Mouse (Mus musculus) heart, adult 2 months (tissue): ENCODE results near the gene Msantd1. TPM values are rescaled to one million over a fixed set of nuclear protein-coding genes. Genes with fewer than 3 reads are reported as not detected.
A peak's percentile ranks its signal among the peaks of the same experiment; 100 is the strongest.

Experiments used
- DNase-seq, 2 experiments: peaks; one replicate each; pipeline ENCODE4 v3.0.0; 2021
- H3K27ac ChIP-seq: fragments of 200-600 bp; 2 replicates; pipeline ENCODE4 v1.8.1; 2022
- H3K27me3 ChIP-seq: fragments of 200-500 bp; 2 replicates; pipeline ENCODE4 v1.6.1; 2012; ENCODE audit warnings: mild to moderate bottlenecking, low read length, inconsistent platforms, mixed read lengths; ENCODE audit not compliant: control insufficient read depth, insufficient read depth
- H3K36me3 ChIP-seq: fragments of 200-500 bp; 2 replicates; pipeline ENCODE4 v1.6.1; 2012; ENCODE audit warnings: low read length, inconsistent platforms; ENCODE audit not compliant: control insufficient read depth, insufficient read depth
- H3K4me1 ChIP-seq: fragments of 200-500 bp; 2 replicates; pipeline ENCODE4 v1.6.1; 2011; ENCODE audit warnings: low read length; ENCODE audit not compliant: control insufficient read depth, insufficient read depth
- H3K4me3 ChIP-seq: fragments of 200-600 bp; 2 replicates; pipeline ENCODE4 v1.8.1; 2022
- H3K79me2 ChIP-seq: fragments of 200-500 bp; replicated peaks from 2 replicates; pipeline ENCODE4 v1.6.1; 2012; ENCODE audit warnings: mild to moderate bottlenecking, inconsistent platforms, low read length, moderate library complexity, mixed read lengths; ENCODE audit not compliant: control insufficient read depth, insufficient read depth
- H3K9ac ChIP-seq: fragments of 200-500 bp; 2 replicates; pipeline ENCODE4 v1.6.1; 2012; ENCODE audit warnings: low read depth, mild to moderate bottlenecking, control low read depth, inconsistent platforms, low read length, mixed read lengths
- CTCF ChIP-seq: fragments of 200-600 bp; IDR thresholded peaks from 2 replicates; pipeline ENCODE4 v1.8.1; 2022; ENCODE audit warnings: antibody characterized with exemption, mild to moderate bottlenecking, moderate library complexity
- EP300 ChIP-seq: fragments of 200-500 bp; IDR thresholded peaks from 2 replicates; pipeline ENCODE4 v1.6.1; 2011; ENCODE audit warnings: low read depth, low read length, control low read depth; ENCODE audit not compliant: insufficient read depth
- POLR2A ChIP-seq: fragments of 200-500 bp; IDR thresholded peaks from 2 replicates; pipeline ENCODE4 v1.6.1; 2011; ENCODE audit warnings: mild to moderate bottlenecking, low read depth, low read length, control low read depth; ENCODE audit not compliant: insufficient read depth
- WGBS: fragments of 180-500 bp; shearing (Covaris S2); methylation state at CpG from one replicate; pipeline ENCODE4 v1.1.7; 2018; 5-methylcytosine and 5-hydroxymethylcytosine counted together
- intact Hi-C: fragments of 180-260 bp; cut with DNase I; formaldehyde crosslinking; loops from one replicate; pipeline ENCODE4 v1.15.1; 2025
- polyA plus RNA-seq: library from polyadenylated mRNA; depleted of rRNA; stranded (reverse); fragments of >200 nt; gene quantifications from 2 replicates; pipeline ENCODE4 v1.2.3, GENCODE M21; 2012
- total RNA-seq, 2 experiments: library from RNA; stranded (reverse); gene quantifications; 2 replicates each; pipeline ENCODE4 v1.2.3; 2021

The Msantd1 gene
- total and polyA plus RNA-seq, 3 experiments: 0.66 to 0.96 TPM; not detected in 1

DNA sequence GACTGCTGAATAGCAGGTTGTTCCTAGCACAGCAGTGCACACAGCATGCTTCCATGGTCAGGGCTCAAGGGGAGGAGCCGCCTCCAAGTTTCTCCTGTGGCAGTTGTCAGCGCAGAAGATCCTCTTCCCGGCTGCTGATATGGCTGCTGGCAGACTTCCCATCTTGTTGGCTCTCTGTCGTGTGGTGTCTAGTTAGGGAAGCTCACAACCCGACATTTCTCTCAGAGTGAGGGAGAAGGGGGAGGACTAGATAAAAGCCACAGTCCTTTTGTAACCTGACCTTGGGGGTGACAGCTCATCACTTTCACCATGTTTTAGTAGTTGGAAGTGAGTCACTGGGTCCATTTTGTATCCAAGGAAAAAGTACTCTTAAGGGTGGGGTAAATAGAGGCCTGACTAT lies 47.8 kb downstream of the Msantd1 start:
- intact Hi-C loops: loop anchor here (2.0 kb wide), 1 partner anchor 39 kb away; no protein-coding TSS in a partner anchor
- Histone ChIP-seq H3K36me3 (no peaks in the 10 kb centered on the region), H3K4me3 (no peak overlapping the region), H3K4me1 (peaks cover 33% of the 10 kb centered on the region), H3K9ac (no peak overlapping the region), H3K79me2 (no peaks in the 10 kb centered on the region), H3K27ac (peak overlapping the region; percentile 52; the same call in 1 of the 2 replicates), H3K27me3 (no peaks in the 10 kb centered on the region)
- no peak for TF ChIP-seq POLR2A
- TF ChIP-seq EP300: no peak
- no peak for TF ChIP-seq CTCF
- WGBS: 17% methylated on average over 5 of the region's 5 CpGs
- DNase-seq: no peak

DNA sequence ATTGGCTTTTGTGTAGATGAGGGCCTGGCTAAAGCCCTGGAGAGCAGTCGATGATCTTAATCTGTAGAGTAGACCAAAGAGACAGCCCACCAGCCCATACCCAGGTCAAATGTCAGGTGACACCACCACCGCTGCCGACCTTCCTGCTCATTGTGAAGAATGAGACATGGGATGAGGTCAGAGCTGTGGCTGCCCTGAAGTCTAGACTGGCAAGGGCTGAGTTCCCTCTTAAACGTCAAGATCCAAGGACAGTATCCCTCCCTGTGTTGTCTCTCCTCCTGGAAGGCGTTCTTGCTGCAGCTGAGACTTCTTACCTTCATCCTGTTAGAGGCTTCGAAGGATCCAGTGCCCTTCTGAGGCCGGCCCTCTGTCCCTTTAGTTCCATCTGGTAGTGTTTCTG lies 48.3 kb downstream of the Msantd1 start:
- Histone ChIP-seq H3K4me1 (peaks cover 28% of the 10 kb centered on the region), H3K9ac (no peak overlapping the region), H3K27me3 (no peaks in the 10 kb centered on the region), H3K27ac (peak overlapping the region; percentile 20; the same call in 1 of the 2 replicates), H3K36me3 (no peaks in the 10 kb centered on the region), H3K4me3 (no peak overlapping the region), H3K79me2 (no peaks in the 10 kb centered on the region)
- DNase-seq: no peak
- 75% methylated on average over 7 of the region's 7 CpGs for WGBS
- intact Hi-C loops: no loop called here
- TF ChIP-seq POLR2A: no peak
- TF ChIP-seq CTCF: no peak
- no peak for TF ChIP-seq EP300

GRCm38 (mm10) chr5:34957015-34957414 lies 49.2 kb downstream of the Msantd1 start:
- H3K4me1 ChIP-seq: peaks cover 25% of the 10 kb centered on the region
- no peaks in the 10 kb centered on the region for H3K36me3 ChIP-seq
- no peaks in the 10 kb centered on the region for H3K27me3 ChIP-seq
- TF ChIP-seq CTCF (no peak), EP300 (no peak), POLR2A (no peak)
- no peak overlapping the region; the same call in 1 of the 2 replicates for H3K27ac ChIP-seq
- no peak overlapping the region for H3K9ac ChIP-seq
- H3K4me3 ChIP-seq: no peak overlapping the region
- no peak for DNase-seq
- 36% methylated on average over 2 of the region's 2 CpGs for WGBS
- H3K79me2 ChIP-seq: no peaks in the 10 kb centered on the region
- intact Hi-C loops: no loop called here

DNA sequence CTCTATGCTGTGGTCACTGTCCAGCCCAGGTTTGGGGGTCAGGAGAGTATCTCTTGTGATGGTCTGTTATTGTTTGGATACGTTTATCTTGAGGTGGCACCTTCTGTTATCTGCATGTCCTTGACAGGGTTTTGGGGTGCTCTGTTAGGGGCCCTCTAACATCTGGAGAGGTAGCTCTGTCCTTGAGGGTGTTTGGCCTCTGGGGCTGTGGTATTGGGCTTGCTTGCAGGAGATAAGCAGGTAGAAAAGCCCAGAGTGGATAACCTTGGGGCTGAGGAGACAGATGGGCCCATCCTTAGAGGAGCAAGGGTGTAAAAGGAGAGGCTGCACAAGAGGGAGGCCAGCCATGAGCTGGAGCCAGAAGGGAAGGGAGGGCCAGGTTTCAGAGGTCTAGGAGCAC lies 52.2 kb downstream of the Msantd1 start:
- no peak overlapping the region for H3K4me3 ChIP-seq
- no peak overlapping the region for H3K27ac ChIP-seq
- TF ChIP-seq EP300: no peak
- TF ChIP-seq POLR2A: no peak
- no peak for TF ChIP-seq CTCF
- no peaks in the 10 kb centered on the region for H3K27me3 ChIP-seq
- H3K36me3 ChIP-seq: no peaks in the 10 kb centered on the region
- DNase-seq: no peak
- H3K9ac ChIP-seq: no peak overlapping the region
- 76% methylated on average over 1 of the region's 1 CpGs for WGBS
- H3K4me1 ChIP-seq: peaks cover 24% of the 10 kb centered on the region
- intact Hi-C loops: no loop called here
- no peaks in the 10 kb centered on the region for H3K79me2 ChIP-seq

GRCm38 (mm10) chr5:34965531-34965930 lies 57.7 kb downstream of the Msantd1 start:
- Histone ChIP-seq H3K27me3 (no peaks in the 10 kb centered on the region), H3K79me2 (0 out of 2 replicates have a peak, but pooled peaks cover 2% of the 10 kb centered on the region), H3K36me3 (peaks cover 3% of the 10 kb centered on the region; the same call in 1 of the 2 replicates), H3K27ac (no peak overlapping the region), H3K4me3 (no peak overlapping the region), H3K9ac (no peak overlapping the region), H3K4me1 (peaks cover 13% of the 10 kb centered on the region)
- intact Hi-C loops: no loop called here
- TF ChIP-seq EP300 (no peak), CTCF (no peak), POLR2A (no peak)
- 96% methylated on average over 12 of the region's 12 CpGs for WGBS
- no peak for DNase-seq

DNA sequence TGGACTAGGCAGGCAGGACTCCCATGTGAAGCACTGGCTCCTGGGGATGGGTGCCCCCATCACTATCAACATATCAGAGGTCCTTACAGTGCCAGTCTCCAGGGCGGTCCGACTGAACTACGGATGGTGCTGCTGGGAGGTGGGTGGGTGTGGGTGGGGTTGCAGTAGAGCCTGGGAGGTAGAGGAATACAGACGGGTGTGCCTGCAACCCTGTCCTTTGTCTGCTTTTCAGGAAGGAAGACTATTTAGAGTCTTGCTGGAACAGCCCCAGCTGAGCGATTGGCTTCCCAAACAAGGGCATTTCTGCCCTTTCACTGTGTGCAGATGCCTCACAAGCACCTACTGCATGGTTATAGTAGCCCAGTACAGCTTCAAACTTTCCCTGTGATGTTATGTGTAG lies 60.6 kb downstream of the Msantd1 start:
- Histone ChIP-seq H3K27me3 (no peaks in the 10 kb centered on the region), H3K27ac (peak overlapping the region; percentile 83), H3K36me3 (peaks cover 3% of the 10 kb centered on the region; the same call in 1 of the 2 replicates), H3K79me2 (0 out of 2 replicates have a peak, but pooled peaks cover 2% of the 10 kb centered on the region), H3K9ac (no peak overlapping the region), H3K4me1 (peaks cover 13% of the 10 kb centered on the region), H3K4me3 (no peak overlapping the region)
- intact Hi-C loops: loop anchor here (2.0 kb wide), 1 partner anchor 36 kb away; no protein-coding TSS in a partner anchor
- peak in 1 of 2 experiments; percentile 66 for DNase-seq
- 40% methylated on average over 5 of the region's 5 CpGs for WGBS
- peak; percentile 74; the same call in 1 of the 2 replicates for TF ChIP-seq EP300
- peak; percentile 28; the same call in 1 of the 2 replicates for TF ChIP-seq POLR2A
- TF ChIP-seq CTCF: no peak
